Mouse (Mus musculus) lung, postnatal 0 days (tissue): ENCODE measurements around the gene Aldh8a1. TPM values are rescaled to one million over a fixed set of nuclear protein-coding genes. Genes with fewer than 3 reads are reported as not detected.
A peak's percentile ranks its signal among the peaks of the same experiment; 100 is the strongest.

ENCODE experiments used
- ATAC-seq: fragments of 200-750 bp; cut with Nextera tagmentation; 2 replicates; pipeline ENCODE4 v1.8.0; 2017; ENCODE audit warnings: moderate library complexity
- DNase-seq: peaks from one replicate; pipeline ENCODE4 v3.0.0-alpha.2; 2016; ENCODE audit warnings: low spot score
- H3K27ac ChIP-seq: fragments of 300-500 bp; sonication (generic); 2 replicates; pipeline ENCODE4 v1.5.1; 2014; ENCODE audit warnings: antibody characterized with exemption, mild to moderate bottlenecking, low read length, mixed read lengths
- H3K27me3 ChIP-seq: fragments of 300-500 bp; sonication (generic); replicated peaks from 2 replicates; pipeline ENCODE4 v1.6.1; 2014; ENCODE audit warnings: low read length, mixed read lengths; ENCODE audit not compliant: insufficient read depth
- H3K36me3 ChIP-seq: fragments of 300-500 bp; sonication (generic); 2 replicates; pipeline ENCODE4 v1.6.1; 2014; ENCODE audit warnings: low read length, mixed read lengths; ENCODE audit not compliant: insufficient read depth
- H3K4me1 ChIP-seq: fragments of 300-500 bp; sonication (generic); 2 replicates; pipeline ENCODE4 v1.6.1; 2014; ENCODE audit warnings: antibody characterized with exemption, low read depth, low read length, mixed read lengths; ENCODE audit not compliant: insufficient read depth
- H3K4me2 ChIP-seq: fragments of 300-500 bp; sonication (generic); replicated peaks from 2 replicates; pipeline ENCODE4 v1.6.1; 2014; ENCODE audit warnings: low read depth, mild to moderate bottlenecking, low read length, moderate library complexity, mixed read lengths
- H3K4me3 ChIP-seq: fragments of 300-500 bp; sonication (generic); 2 replicates; pipeline ENCODE4 v1.5.1; 2014; ENCODE audit warnings: low read depth, low read length
- H3K9ac ChIP-seq: fragments of 300-500 bp; sonication (generic); replicated peaks from 2 replicates; pipeline ENCODE4 v1.6.1; 2014; ENCODE audit warnings: low read depth, mild to moderate bottlenecking
- H3K9me3 ChIP-seq: fragments of 300-500 bp; sonication (generic); 2 replicates; pipeline ENCODE4 v1.6.1; 2016; ENCODE audit warnings: low read length, mixed read lengths
- CTCF ChIP-seq: IDR thresholded peaks from 2 replicates; pipeline ENCODE4 v1.5.1; 2016; ENCODE audit warnings: antibody characterized with exemption, mild to moderate bottlenecking
- EP300 ChIP-seq: IDR thresholded peaks from 2 replicates; pipeline ENCODE4 v1.6.1; 2016; ENCODE audit warnings: antibody characterized with exemption, mild to moderate bottlenecking, control low read depth
- WGBS: fragments of 180-500 bp; shearing (Covaris S2); extraction: QIAGEN DNeasy Blood & Tissue Kit; methylation state at CpG from one replicate; pipeline ENCODE4 v1.1.7; 2014; 5-methylcytosine and 5-hydroxymethylcytosine counted together
- polyA plus RNA-seq: library from polyadenylated mRNA; unstranded; fragments of >200 nt; fragmentation: Nextera tagmentation; extraction: Ambion mirVana; gene quantifications from 2 replicates; pipeline ENCODE4 v1.2.1, GENCODE M21; 2015

Gene Aldh8a1
- polyA plus RNA-seq, 1 experiment from 2014 or later: 0.12 TPM

DNA sequence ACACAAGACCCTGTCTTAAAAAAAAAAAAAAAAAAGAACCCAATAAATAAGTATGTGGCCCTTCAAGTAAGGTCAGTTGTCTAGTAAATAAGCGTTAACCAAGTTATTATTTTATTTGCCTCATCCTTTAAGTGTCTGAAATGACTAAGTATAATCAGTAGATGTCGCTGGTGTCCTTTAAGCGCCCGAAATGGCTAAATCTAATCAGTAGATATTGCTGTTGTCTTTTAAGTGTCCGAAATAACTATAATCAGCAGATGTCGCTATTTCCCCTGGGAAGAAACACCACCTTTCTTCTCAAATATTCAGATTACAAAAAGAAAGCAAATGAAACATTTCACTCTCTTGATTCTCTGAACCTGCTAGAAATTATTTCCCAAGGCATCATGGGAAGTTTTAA is 5.8 kb downstream of the Aldh8a1 start:
- WGBS: 16% methylated on average over 6 of the region's 6 CpGs
- H3K27me3 ChIP-seq: no peaks in the 10 kb centered on the region
- H3K9ac ChIP-seq: no peak overlapping the region
- H3K4me1 ChIP-seq: no peaks in the 10 kb centered on the region
- no peak overlapping the region for H3K27ac ChIP-seq
- H3K4me3 ChIP-seq: no peak overlapping the region
- H3K36me3 ChIP-seq: no peaks in the 10 kb centered on the region
- TF ChIP-seq CTCF: peak; percentile 87
- 0 out of 2 replicates have a peak, but pooled peaks have one; percentile 40 for TF ChIP-seq EP300
- peak; percentile 52 for ATAC-seq
- no peak overlapping the region for H3K4me2 ChIP-seq
- no peaks in the 10 kb centered on the region for H3K9me3 ChIP-seq
- peak; percentile 91 for DNase-seq

DNA sequence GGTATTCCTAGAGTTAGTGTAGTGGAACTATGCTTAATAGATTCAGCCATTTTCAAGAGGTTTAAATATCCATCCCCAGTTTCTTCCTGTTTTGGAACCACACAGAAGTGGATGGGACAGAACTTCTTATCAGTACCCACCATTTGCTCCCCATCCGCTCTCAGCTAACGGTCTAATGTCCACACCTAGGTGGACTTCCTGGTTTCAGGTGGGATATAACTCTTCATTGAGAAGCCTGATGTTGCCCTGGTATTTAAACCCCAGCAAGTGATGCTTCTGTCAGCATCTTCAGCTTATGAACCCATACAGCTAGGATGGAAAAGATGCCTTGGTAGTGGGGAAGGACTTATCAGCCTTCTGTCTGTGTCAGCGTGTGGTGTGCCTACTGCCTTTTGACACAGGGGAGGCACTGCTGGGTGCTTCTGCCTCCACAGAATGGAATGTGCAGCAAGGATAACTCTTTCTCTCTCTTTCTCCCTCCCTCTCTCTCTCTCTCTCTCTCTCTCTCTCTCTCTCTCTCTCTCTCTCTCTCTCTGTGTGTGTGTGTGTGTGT is 8.1 kb downstream of the Aldh8a1 start:
- ATAC-seq (no peak), DNase-seq (no peak)
- H3K4me1 ChIP-seq: no peaks in the 10 kb centered on the region
- H3K9me3 ChIP-seq: no peaks in the 10 kb centered on the region
- no peaks in the 10 kb centered on the region for H3K36me3 ChIP-seq
- H3K4me3 ChIP-seq: no peak overlapping the region
- TF ChIP-seq EP300: no peak
- TF ChIP-seq CTCF: no peak
- no peaks in the 10 kb centered on the region for H3K27me3 ChIP-seq
- no peak overlapping the region for H3K9ac ChIP-seq
- no peak overlapping the region for H3K4me2 ChIP-seq
- no peak overlapping the region for H3K27ac ChIP-seq
- 57% methylated on average over 3 of the region's 3 CpGs for WGBS

DNA sequence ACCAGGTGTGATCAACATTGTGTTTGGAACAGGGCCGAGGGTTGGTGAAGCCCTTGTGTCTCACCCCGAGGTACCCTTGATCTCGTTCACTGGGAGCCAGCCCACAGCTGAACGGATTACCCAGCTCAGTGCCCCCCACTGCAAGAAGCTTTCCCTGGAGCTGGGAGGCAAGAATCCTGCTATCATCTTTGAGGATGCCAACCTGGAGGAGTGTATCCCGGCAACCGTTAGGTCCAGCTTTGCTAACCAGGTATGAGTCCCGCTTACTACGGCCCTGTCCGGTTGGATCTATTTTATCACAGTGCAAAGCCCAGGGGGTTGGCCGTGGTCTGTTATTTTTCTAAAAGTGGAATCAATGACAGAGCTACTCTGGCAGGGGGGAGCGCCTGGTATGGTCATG is 12.0 kb downstream of the Aldh8a1 start:
- no peak for TF ChIP-seq CTCF
- no peak for ATAC-seq
- Histone ChIP-seq H3K27me3 (no peaks in the 10 kb centered on the region), H3K36me3 (no peaks in the 10 kb centered on the region), H3K9ac (no peak overlapping the region), H3K27ac (no peak overlapping the region), H3K4me3 (no peak overlapping the region), H3K4me1 (no peaks in the 10 kb centered on the region), H3K9me3 (no peaks in the 10 kb centered on the region), H3K4me2 (no peak overlapping the region)
- 82% methylated on average over 11 of the region's 11 CpGs for WGBS
- DNase-seq: no peak

DNA sequence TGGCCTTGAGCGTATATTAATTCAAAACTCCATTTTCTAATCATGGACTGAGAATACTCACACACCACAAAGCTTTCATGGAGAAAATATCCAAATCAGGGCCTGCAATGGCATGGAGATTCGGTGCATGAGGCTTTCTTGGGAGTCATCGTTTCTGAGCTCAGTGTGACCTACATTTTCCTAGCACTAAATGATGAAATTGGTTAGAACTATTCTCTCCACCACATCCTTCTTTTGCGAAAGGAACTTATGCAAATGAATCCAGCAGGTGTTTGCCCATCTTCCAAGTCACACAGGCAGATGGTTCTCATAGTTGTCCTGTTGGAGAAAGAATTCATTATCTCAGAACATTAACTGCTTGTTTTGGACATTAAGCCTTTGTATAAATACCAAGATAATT is 13.3 kb downstream of the Aldh8a1 start:
- Histone ChIP-seq H3K9me3 (no peaks in the 10 kb centered on the region), H3K27ac (no peak overlapping the region), H3K36me3 (no peaks in the 10 kb centered on the region), H3K4me1 (no peaks in the 10 kb centered on the region), H3K4me2 (no peak overlapping the region), H3K27me3 (no peaks in the 10 kb centered on the region), H3K9ac (no peak overlapping the region), H3K4me3 (no peak overlapping the region)
- ATAC-seq: no peak
- DNase-seq: no peak
- 76% methylated on average over 4 of the region's 4 CpGs for WGBS
- TF ChIP-seq CTCF (no peak), EP300 (no peak)

DNA sequence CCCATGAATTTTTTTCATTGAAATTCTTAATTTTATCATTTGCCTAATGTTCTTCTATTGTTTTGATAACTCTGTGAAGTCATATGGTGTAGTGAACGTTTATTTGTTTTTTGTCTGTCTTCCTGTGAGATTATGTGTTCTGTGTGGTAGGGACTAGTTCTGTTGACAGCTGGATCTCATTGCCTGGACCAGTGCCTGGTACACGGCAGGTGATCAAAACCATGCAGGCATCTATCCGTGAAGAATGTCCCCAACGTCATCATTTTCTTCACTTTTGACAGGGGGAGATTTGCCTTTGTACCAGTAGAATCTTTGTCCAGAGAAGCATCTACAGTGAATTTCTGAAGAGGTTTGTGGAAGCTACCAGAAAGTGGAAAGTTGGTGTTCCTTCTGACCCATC is 14.2 kb downstream of the Aldh8a1 start:
- no peak overlapping the region for H3K27ac ChIP-seq
- H3K4me3 ChIP-seq: no peak overlapping the region
- no peaks in the 10 kb centered on the region for H3K9me3 ChIP-seq
- H3K36me3 ChIP-seq: no peaks in the 10 kb centered on the region
- no peaks in the 10 kb centered on the region for H3K4me1 ChIP-seq
- TF ChIP-seq EP300 (no peak), CTCF (no peak)
- no peak for ATAC-seq
- DNase-seq: no peak
- H3K27me3 ChIP-seq: no peaks in the 10 kb centered on the region
- H3K4me2 ChIP-seq: no peak overlapping the region
- WGBS: 54% methylated on average over 4 of the region's 4 CpGs
- no peak overlapping the region for H3K9ac ChIP-seq

DNA sequence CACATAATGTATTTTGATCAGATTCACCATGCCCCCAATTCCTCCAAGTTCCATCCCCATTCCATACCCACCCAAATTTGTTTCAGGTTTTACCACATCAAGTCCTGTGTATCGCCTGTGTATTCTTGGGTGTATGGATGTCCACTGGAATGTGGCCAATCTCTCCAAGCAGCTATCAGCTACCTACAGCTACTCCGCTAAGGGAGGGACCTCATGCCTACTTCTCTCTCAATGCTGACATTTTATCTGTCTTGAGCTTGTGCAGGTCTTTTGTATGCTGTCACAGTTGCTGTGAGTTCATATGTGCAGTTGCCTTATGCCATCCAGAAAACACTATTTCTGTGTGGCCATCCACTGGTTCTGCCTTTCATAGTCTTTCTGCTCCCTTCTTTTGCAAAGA is 16.3 kb downstream of the Aldh8a1 start:
- Histone ChIP-seq H3K27me3 (no peaks in the 10 kb centered on the region), H3K27ac (no peak overlapping the region), H3K4me1 (no peaks in the 10 kb centered on the region), H3K4me2 (no peak overlapping the region), H3K4me3 (no peak overlapping the region), H3K9ac (no peak overlapping the region), H3K36me3 (no peaks in the 10 kb centered on the region), H3K9me3 (no peaks in the 10 kb centered on the region)
- DNase-seq: no peak
- TF ChIP-seq EP300 (no peak), CTCF (no peak)
- WGBS: 84% methylated on average over 2 of the region's 2 CpGs
- no peak for ATAC-seq
